Mouse (Mus musculus) liver, postnatal 0 days (tissue): ENCODE results near the gene Ttc25. TPM values are rescaled to one million over a fixed set of nuclear protein-coding genes. Genes with fewer than 3 reads are reported as not detected.
A peak's percentile ranks its signal among the peaks of the same experiment; 100 is the strongest.

Experiments
- ATAC-seq: fragments of 200-750 bp; cut with Nextera tagmentation; 2 replicates; pipeline ENCODE4 v1.8.0; 2017; ENCODE audit warnings: mild to moderate bottlenecking, moderate library complexity
- DNase-seq: peaks from one replicate; pipeline ENCODE4 v3.0.0-alpha.2; 2016
- H3K27ac ChIP-seq: fragments of 300-500 bp; sonication (generic); 2 replicates; pipeline ENCODE4 v1.5.1; 2014; ENCODE audit warnings: antibody characterized with exemption, moderate library complexity, mild to moderate bottlenecking, low read depth
- H3K27me3 ChIP-seq: fragments of 300-500 bp; sonication (generic); 2 replicates; pipeline ENCODE4 v1.6.1; 2014; ENCODE audit warnings: low read length, control low read depth, mixed read lengths; ENCODE audit not compliant: insufficient read depth
- H3K36me3 ChIP-seq: fragments of 300-500 bp; sonication (generic); replicated peaks from 2 replicates; pipeline ENCODE4 v1.6.1; 2014; ENCODE audit warnings: mild to moderate bottlenecking, control low read depth, low read length, moderate library complexity, mixed read lengths; ENCODE audit not compliant: insufficient read depth
- H3K4me1 ChIP-seq: fragments of 300-500 bp; sonication (generic); 2 replicates; pipeline ENCODE4 v1.6.1; 2014; ENCODE audit warnings: antibody characterized with exemption, mild to moderate bottlenecking, control low read depth; ENCODE audit not compliant: insufficient read depth
- H3K4me2 ChIP-seq: fragments of 300-500 bp; sonication (generic); 2 replicates; pipeline ENCODE4 v1.6.1; 2014; ENCODE audit warnings: low read depth, mild to moderate bottlenecking, low read length, moderate library complexity, mixed read lengths
- H3K4me3 ChIP-seq: fragments of 300-500 bp; sonication (generic); 2 replicates; pipeline ENCODE4 v1.5.1; 2014; ENCODE audit warnings: low read depth, low read length
- H3K9ac ChIP-seq: fragments of 300-500 bp; sonication (generic); replicated peaks from 2 replicates; pipeline ENCODE4 v1.6.1; 2014; ENCODE audit warnings: mild to moderate bottlenecking, moderate library complexity
- H3K9me3 ChIP-seq: fragments of 300-500 bp; sonication (generic); 2 replicates; pipeline ENCODE4 v1.6.1; 2016; ENCODE audit warnings: mild to moderate bottlenecking, control low read depth, low read length, mixed read lengths
- CTCF ChIP-seq: sonication (generic); IDR thresholded peaks from 2 replicates; pipeline ENCODE4 v1.5.1; 2016; ENCODE audit warnings: antibody characterized with exemption, low read depth
- EP300 ChIP-seq: IDR thresholded peaks from 2 replicates; pipeline ENCODE4 v1.6.1; 2016; ENCODE audit warnings: antibody characterized with exemption, low read depth, mild to moderate bottlenecking
- WGBS: fragments of 180-500 bp; shearing (Covaris S2); extraction: QIAGEN DNeasy Blood & Tissue Kit; methylation state at CpG from one replicate; pipeline ENCODE4 v1.1.7; 2014; ENCODE audit not compliant: insufficient replicate concordance; 5-methylcytosine and 5-hydroxymethylcytosine counted together
- polyA plus RNA-seq: library from polyadenylated mRNA; unstranded; fragments of >200 nt; fragmentation: Nextera tagmentation; extraction: Ambion mirVana; gene quantifications from 2 replicates; pipeline ENCODE4 v1.2.1, GENCODE M21; 2015

Ttc25 gene
- polyA plus RNA-seq, 1 experiment from 2014 or later, result 0.22 TPM

DNA sequence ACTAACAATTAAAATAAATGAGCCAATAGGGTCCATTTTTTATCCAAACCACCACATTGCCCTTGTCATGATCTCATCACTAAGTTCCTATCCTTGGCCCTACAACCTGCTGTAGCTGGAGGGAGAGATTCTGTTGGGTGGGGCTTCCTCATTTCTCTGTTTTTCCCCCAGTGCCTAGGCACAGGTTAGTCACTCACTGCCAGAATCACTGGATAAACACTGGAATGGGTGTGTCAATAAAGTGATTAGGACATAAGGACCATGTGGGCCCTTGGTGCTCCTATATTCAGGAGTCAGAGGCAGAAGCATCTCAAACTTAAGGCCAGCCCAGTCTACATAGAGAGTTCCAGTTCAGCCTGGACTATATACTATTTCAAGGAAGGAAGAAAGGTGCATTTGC is 8.9 kb upstream of the Ttc25 start:
- Histone ChIP-seq H3K9ac (no peak overlapping the region), H3K27ac (no peak overlapping the region), H3K36me3 (no peaks in the 10 kb centered on the region), H3K4me2 (no peak overlapping the region), H3K27me3 (no peaks in the 10 kb centered on the region), H3K9me3 (no peaks in the 10 kb centered on the region; the same call in 1 of the 2 replicates), H3K4me1 (no peaks in the 10 kb centered on the region), H3K4me3 (no peak overlapping the region)
- ATAC-seq (peak; percentile 51; the same call in 1 of the 2 replicates), DNase-seq (no peak)
- no peak for TF ChIP-seq CTCF
- TF ChIP-seq EP300, result no peak

DNA sequence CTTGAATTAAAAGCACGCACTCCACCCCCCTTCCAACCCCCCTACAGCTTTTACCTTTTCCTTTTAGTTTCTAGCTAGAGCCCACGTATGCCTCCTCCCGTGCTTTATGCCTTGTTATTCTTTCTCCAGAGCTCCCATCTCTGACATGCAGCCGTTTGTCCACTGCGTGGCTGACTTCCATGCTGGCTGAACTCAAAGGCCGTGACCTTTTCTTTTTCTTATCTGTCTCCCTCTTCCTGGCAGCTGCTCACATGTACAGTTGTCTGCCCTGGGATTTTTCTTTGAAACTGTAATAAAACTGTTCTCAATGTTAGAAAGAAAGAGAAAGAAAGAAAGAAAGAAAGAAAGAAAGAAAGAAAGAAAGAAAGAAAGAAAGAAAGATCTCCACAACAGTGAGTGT is 4.4 kb upstream of the Ttc25 start:
- peaks cover 13% of the 10 kb centered on the region for H3K4me1 ChIP-seq
- no peak overlapping the region for H3K27ac ChIP-seq
- H3K4me2 ChIP-seq, result no peak overlapping the region
- H3K4me3 ChIP-seq, result no peak overlapping the region
- H3K9ac ChIP-seq, result no peak overlapping the region
- WGBS, result 31% methylated on average over 6 of the region's 6 CpGs
- H3K36me3 ChIP-seq, result no peaks in the 10 kb centered on the region
- TF ChIP-seq EP300 (no peak), CTCF (no peak)
- DNase-seq (no peak), ATAC-seq (no peak)
- H3K9me3 ChIP-seq, result no peaks in the 10 kb centered on the region; the same call in 1 of the 2 replicates
- no peaks in the 10 kb centered on the region for H3K27me3 ChIP-seq

DNA sequence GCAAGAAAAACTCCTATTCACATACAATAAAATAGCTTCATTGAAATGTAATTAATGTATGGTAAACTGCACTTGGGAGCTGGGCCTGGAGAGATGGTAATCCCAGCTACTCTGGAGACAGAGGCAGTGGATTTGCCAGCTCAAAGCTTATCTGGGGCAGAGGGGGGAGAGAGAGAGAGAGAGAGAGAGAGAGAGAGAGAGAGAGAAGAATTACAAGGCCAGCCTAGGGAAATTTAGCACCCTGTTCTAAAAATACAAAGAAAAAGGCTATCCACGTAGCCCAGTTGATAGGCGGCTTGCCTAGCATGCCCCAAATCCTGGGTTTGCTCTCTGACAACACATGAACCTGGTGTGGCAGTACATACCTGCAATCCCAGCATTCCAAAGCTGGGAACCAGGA is 3.8 kb upstream of the Ttc25 start:
- WGBS, result 68% methylated on average over 2 of the region's 2 CpGs
- no peak overlapping the region for H3K27ac ChIP-seq
- TF ChIP-seq CTCF, result no peak
- TF ChIP-seq EP300, result no peak
- H3K4me3 ChIP-seq, result no peak overlapping the region
- H3K4me1 ChIP-seq, result peaks cover 15% of the 10 kb centered on the region
- no peak overlapping the region for H3K9ac ChIP-seq
- no peaks in the 10 kb centered on the region for H3K36me3 ChIP-seq
- H3K4me2 ChIP-seq, result no peak overlapping the region
- DNase-seq, result no peak
- H3K27me3 ChIP-seq, result no peaks in the 10 kb centered on the region
- no peaks in the 10 kb centered on the region for H3K9me3 ChIP-seq
- ATAC-seq, result no peak

DNA sequence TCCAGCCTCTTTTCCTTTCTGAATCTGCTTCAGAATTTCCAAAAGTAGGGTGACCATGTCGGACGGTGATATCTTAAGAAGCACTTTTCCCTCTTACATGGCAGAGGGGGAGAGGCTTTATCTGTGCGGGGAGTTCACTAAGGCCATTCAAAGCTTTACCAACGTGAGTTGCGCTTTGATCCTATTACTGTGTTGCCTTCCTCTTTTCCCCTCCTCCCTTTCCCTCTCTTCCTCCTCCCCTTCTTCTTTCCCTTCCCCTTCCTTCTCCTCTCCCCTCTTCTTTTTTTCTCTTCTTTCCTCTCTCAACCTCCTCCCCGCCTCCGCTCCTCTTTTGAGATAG is 309 bp downstream of the Ttc25 start:
- H3K27ac ChIP-seq, result peak overlapping the region; percentile 80; the same call in 1 of the 2 replicates
- WGBS, result 27% methylated on average over 7 of the region's 7 CpGs
- peak overlapping the region; percentile 69 for H3K4me2 ChIP-seq
- H3K36me3 ChIP-seq, result no peaks in the 10 kb centered on the region
- H3K27me3 ChIP-seq, result no peaks in the 10 kb centered on the region
- no peaks in the 10 kb centered on the region for H3K9me3 ChIP-seq
- ATAC-seq (peak; percentile 24; the same call in 1 of the 2 replicates), DNase-seq (no peak)
- TF ChIP-seq EP300, result no peak
- TF ChIP-seq CTCF, result no peak
- peak overlapping the region; percentile 45 for H3K9ac ChIP-seq
- peak overlapping the region; percentile 48 for H3K4me3 ChIP-seq
- peaks cover 25% of the 10 kb centered on the region for H3K4me1 ChIP-seq

DNA sequence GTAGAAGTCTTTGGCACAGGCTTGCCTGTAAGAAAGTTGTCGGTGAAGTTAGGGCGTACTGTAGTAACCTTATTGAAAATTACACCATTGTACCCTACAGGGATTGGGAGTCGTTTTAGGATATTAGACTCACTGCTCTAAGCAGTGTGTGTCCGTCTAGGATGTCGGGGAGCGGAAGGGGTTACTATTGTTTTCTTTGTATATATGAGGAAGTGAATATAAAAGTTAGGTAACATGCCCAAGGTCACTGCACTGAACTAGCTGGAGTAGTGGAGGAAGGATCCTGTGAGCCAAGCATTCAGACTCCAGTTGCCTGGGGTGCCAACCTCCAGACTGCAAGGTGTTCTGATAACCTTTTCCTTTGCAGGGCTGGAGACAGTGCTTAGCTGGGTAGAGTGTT is 1.5 kb downstream of the Ttc25 start:
- H3K4me3 ChIP-seq, result no peak overlapping the region
- H3K4me1 ChIP-seq, result peaks cover 25% of the 10 kb centered on the region
- no peaks in the 10 kb centered on the region for H3K36me3 ChIP-seq
- WGBS, result 68% methylated on average over 6 of the region's 6 CpGs
- no peak for TF ChIP-seq EP300
- no peak for TF ChIP-seq CTCF
- H3K27ac ChIP-seq, result 0 out of 2 replicates have a peak overlapping the region, but pooled peaks have one; percentile 32
- no peaks in the 10 kb centered on the region for H3K9me3 ChIP-seq
- no peaks in the 10 kb centered on the region for H3K27me3 ChIP-seq
- no peak overlapping the region for H3K9ac ChIP-seq
- DNase-seq, result no peak
- H3K4me2 ChIP-seq, result no peak overlapping the region
- 0 out of 2 replicates have a peak, but pooled peaks have one; percentile 4 for ATAC-seq

DNA sequence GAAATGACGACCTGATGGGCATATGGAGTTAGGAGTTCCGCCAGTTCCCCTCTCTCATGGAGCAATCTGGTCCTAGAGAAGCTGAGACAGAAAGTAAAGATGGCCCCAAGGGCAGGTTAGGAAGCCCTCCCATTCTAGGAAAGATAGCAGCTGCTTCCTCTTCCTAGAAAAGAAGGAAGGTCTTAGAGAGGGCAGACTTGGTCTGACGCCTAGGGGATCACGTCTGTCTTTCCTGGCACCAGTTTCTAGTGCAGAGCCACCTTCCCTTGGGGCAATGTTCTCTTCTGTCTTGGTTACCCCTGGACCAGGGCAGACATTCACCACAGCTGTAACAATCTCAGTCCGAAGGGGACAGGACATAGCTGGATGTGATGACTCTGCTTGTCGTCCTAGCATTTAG is 2.7 kb downstream of the Ttc25 start:
- peaks cover 25% of the 10 kb centered on the region for H3K4me1 ChIP-seq
- TF ChIP-seq CTCF (no peak), EP300 (no peak)
- H3K4me3 ChIP-seq, result no peak overlapping the region
- WGBS, result 43% methylated on average over 6 of the region's 6 CpGs
- H3K27ac ChIP-seq, result no peak overlapping the region
- H3K4me2 ChIP-seq, result no peak overlapping the region
- no peak overlapping the region for H3K9ac ChIP-seq
- DNase-seq (no peak), ATAC-seq (no peak)
- no peaks in the 10 kb centered on the region for H3K36me3 ChIP-seq
- H3K27me3 ChIP-seq, result no peaks in the 10 kb centered on the region
- no peaks in the 10 kb centered on the region for H3K9me3 ChIP-seq

DNA sequence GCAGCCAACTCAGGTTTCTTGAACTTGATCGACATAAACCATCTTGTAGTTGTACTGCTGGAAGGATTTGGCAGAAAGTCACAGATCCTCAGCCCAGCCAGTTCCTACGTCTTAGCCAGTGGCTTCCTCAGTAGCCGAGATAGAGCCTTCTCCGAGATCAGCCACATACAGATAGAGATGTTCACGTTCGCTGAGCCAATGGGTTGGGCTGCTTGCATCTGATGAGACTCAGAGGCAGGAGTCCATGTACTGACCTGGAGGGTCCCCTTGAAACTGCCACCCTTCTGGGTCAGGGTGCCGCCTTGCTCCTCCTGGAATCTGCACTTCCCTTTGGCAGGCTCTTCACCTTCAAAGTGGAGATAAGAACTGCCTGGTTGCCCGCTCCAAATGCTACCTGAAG is 4.1 kb downstream of the Ttc25 start:
- ATAC-seq (no peak), DNase-seq (no peak)
- Histone ChIP-seq H3K4me3 (no peak overlapping the region), H3K27ac (no peak overlapping the region), H3K4me2 (no peak overlapping the region), H3K4me1 (peaks cover 23% of the 10 kb centered on the region), H3K9me3 (no peaks in the 10 kb centered on the region), H3K9ac (no peak overlapping the region), H3K27me3 (no peaks in the 10 kb centered on the region), H3K36me3 (no peaks in the 10 kb centered on the region)
- WGBS, result 68% methylated on average over 8 of the region's 8 CpGs
- TF ChIP-seq CTCF, result no peak
- TF ChIP-seq EP300, result no peak
